Mouse (Mus musculus) brain, embryonic 14.5 days (tissue): ENCODE data around the gene Olfr685. TPM values are rescaled to one million over a fixed set of nuclear protein-coding genes. Genes with fewer than 3 reads are reported as not detected.

Experiments
- DNase-seq: peaks from one replicate; pipeline ENCODE4 v3.0.0-alpha.2; 2011; ENCODE audit warnings: low read depth
- CTCF ChIP-seq: fragments of 200-500 bp; IDR thresholded peaks from 2 replicates; pipeline ENCODE4 v1.5.1; 2012; ENCODE audit warnings: inconsistent platforms, mild to moderate bottlenecking, moderate library complexity, borderline replicate concordance; ENCODE audit not compliant: insufficient read depth, insufficient read length; ENCODE audit errors: extremely low read depth
- POLR2A ChIP-seq: fragments of 200-500 bp; IDR thresholded peaks from 2 replicates; pipeline ENCODE4 v1.6.1; 2012; ENCODE audit warnings: mild to moderate bottlenecking, inconsistent platforms, borderline replicate concordance; ENCODE audit not compliant: poor library complexity, insufficient read depth, insufficient read length, severe bottlenecking; ENCODE audit errors: extremely low read depth
- polyA plus RNA-seq: library from polyadenylated mRNA; depleted of rRNA; stranded (reverse); fragments of >200 nt; gene quantifications from 2 replicates; pipeline ENCODE4 v1.2.3, GENCODE M21; 2012; rRNA removed

Olfr685 gene
- polyA plus RNA-seq: not detected in 2 replicates

DNA sequence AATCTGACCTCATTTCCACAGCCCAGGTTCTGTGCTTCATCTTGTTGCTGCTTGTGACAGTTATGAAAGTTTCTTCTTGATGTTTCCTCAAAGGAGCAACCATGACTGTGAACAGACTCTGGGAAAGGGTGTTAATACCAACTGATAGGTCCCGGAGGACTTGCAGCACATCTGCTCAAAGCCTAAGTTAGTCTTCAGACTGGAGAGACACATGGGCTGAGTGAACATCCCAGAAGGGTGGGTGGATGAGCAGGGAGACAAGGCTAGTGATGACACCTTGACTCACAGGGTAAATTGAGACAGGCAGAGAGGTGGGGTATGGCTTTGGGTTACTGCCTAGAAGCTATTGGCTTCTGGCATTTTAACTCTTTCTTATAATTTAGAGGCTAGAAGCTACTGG lies at the start of gene Olfr685:
TSS of gene Olfr685 (minus strand) at position 101 of the 400 bp plus-strand sequence.
- no peak for DNase-seq

DNA sequence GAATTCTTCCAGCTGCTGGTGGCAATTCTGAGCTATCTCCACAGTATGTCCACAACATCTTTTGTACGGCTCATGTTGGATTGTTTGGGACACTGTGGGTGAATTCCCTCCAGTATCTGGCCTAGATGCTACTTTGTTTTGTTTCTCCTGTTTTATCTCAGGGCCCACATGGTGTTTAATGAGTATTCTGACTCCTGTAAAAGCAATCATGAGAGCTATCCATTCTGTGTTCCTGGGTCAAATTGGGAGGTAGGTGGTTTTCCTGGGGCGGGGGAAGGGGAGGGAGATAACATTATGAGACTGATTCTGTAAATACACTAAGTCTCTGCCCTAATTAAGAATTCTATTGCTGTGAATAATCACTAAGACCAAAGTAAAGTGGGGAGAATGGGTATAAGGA lies 43.6 kb upstream of the Olfr685 start:
- no peak for DNase-seq
- TF ChIP-seq CTCF: no peak
- TF ChIP-seq POLR2A: no peak

More for the DNA sequence above, at the start of gene Olfr685:
- TF ChIP-seq POLR2A: no peak
- no peak for TF ChIP-seq CTCF

DNA sequence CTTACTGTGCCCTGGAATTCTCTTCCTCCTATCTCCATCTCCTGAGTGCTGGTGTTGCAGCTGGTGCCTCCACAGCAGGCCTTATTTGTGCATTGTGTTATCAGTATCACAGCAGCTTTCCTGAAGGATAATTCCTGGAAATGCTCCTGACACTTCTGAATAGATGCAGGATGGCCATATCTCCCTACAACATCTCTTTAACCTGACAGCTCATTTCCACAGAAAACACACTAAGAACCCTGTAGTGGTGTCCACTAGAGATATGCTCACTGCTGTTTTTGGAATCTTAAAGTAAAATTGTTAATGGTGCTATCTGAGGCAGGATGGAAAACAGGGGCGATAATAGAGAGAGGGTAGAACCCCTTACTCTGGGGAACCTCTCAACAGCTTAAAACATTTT lies 42.3 kb upstream of the Olfr685 start:
- no peak for DNase-seq
- TF ChIP-seq POLR2A: no peak
- no peak for TF ChIP-seq CTCF

DNA sequence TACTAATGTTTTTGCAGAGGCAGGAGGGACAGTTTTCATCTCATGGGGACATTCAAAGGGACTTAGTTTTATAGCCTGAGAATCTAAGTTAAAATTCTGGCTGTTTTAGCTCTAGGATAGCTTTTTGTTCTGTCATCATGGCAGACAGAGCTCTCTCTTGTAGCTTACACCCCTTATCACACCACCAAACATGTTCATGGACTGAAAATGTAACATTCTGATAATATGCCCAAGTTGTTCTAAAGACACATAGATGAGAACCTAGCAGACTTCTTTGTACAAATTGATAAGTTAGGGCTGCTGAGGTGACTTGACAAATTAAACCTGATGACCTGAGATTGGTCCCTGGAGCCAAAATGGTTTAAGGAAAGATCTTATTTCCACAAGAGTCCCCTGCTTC lies 40.9 kb upstream of the Olfr685 start:
- TF ChIP-seq CTCF (no peak), POLR2A (no peak)
- no peak for DNase-seq

DNA sequence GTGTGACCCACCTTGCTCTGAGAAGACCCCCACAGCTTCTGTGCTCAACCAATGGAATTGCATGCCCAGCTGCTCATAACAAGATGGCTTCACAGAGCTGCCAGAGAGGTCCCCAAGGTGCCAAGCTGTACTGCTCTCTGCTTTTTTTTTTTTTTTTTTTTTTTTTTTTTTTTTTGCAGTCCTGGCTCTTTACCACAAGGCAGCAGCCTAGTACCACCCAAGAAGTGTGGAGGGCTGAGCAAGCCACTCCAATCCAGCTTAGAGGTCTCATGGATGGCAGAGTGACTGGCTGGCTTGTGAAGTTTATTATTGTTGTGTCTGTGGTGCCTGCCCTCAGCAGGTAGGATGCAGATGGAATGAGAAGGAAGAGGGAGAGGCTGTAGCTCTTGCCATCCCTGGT lies 40.3 kb upstream of the Olfr685 start:
- TF ChIP-seq POLR2A: no peak
- TF ChIP-seq CTCF: no peak
- DNase-seq: peak; percentile 2

DNA sequence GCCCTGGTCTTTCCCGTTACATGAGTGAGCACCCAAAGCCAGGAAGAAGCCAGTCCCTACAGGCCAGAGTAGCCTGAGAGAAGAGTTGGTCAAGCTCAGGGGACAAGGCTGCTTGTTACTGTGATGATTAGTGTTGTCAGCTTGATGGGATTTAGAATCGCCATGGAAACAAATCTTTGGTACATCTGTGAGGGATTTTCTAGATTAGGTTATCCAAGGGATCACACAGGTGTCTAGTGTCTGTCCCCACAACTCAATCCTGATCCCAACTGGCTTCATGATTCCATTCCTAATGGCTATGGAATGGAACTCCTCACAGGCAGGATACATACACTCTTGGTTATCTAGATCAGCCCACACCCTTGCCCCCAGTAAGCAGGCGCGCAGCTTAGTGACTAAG lies 32.5 kb upstream of the Olfr685 start:
- no peak for DNase-seq
- TF ChIP-seq POLR2A (no peak), CTCF (no peak)

DNA sequence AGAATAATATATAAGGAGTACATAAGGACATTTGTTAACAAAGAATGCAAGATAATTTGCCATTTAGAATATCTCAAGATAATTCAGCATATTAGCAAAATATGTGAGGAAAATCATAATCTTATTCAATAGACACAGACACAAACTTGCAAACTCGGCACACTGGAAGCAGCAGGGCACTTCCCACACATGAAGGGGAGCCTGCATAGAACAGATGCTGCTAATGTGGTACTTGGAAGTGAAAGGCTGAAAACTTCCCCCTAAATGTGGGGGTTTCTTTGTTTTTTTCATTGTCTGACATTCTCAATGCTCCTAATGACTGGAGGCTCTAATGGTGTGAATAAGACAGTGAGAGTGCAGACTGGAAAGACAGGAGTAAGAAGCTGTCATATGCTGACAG lies 28.9 kb upstream of the Olfr685 start:
- DNase-seq: peak; percentile 2

DNA sequence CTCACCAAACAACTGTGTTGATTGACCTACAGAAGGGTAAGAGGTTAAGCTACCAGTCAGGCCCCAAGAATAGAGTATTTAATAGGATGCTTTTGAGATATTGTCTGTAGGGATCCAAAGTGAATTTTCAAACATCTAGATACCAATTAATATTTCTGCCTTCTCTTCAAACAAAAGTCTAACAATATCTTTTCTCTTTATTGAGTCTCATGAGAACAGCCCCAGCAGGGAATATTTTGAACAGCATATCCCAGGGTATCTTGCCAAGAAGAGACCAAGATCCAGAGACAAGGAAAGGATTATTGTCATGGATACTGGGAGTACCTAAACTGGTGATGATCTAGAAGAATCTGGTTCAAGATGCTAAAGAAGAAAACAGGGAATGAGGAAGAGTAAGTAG lies 21.6 kb upstream of the Olfr685 start, which contains the start of gene Olfr686:
TSS of gene Olfr686 (minus strand) at position 101 of the 400 bp plus-strand sequence.
- no peak for TF ChIP-seq CTCF
- no peak for TF ChIP-seq POLR2A
- no peak for DNase-seq

More for the DNA sequence above, 28.9 kb upstream of the Olfr685 start:
- TF ChIP-seq POLR2A: no peak
- TF ChIP-seq CTCF: no peak

DNA sequence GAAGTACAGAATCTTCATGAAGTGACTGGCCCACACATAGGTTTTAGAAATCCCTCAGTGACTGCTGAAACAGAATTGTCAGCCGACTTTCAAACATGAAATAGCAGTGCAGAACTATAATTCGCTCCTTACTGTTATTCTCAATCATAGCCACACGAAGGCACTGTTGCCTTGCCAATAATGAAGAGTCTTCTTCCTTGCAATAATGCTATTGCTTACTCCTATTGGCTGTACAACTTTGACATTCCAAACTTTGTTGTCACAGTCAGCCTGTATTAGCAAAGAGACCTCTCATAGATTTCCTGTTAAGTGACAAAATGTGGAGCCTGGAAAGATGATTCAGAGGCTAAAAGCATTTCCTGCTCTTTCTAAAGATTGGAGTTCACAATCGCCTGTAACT lies 15.0 kb downstream of the Olfr685 start:
- peak; percentile 33 for DNase-seq
- TF ChIP-seq POLR2A (no peak), CTCF (peak; percentile 38; the same call in 1 of the 2 replicates)

DNA sequence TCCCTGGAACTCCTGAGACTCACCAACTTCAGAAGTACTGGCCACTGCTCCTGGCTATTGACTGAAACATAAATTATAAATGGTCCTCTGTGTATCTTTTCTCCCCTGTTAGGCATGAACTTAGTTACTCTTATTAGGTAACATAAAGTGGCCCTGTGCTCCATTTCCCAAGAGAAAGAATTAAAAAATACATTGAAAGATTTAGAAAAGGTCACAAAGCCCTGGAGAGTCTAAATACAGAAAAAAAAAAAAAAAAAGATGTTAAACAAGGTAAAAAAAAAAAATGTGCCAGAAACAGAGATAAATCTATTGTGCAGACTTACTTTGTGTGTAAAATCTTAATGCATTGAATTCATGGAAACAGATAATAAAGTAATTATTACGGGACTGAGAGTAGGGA lies 22.3 kb downstream of the Olfr685 start, which contains the start of gene Olfr684:
TSS of gene Olfr684 (minus strand) at position 101 of the 400 bp plus-strand sequence.
- TF ChIP-seq POLR2A (no peak), CTCF (no peak)
- DNase-seq: no peak

DNA sequence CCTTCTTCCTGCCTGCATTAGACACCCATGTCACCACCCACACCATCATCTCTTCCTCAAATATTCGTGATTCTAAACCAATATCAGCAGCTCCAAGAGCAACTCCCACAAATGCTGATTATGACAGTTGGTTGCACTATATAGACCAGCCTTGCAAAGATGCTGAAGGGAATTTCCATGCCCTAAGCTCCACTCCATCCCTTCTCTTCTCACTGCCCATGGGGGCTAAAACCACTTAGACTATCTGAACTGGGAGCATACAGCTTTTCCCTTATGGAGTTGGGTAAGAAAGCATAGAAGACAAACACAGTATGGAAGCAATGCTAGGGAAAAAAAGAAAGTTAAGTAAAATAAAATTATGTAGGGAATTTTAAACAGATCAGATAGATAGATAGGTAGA lies 38.9 kb downstream of the Olfr685 start, which contains the start of gene Olfr683:
TSS of gene Olfr683 (minus strand) at position 101 of the 400 bp plus-strand sequence.
- TF ChIP-seq POLR2A (no peak), CTCF (no peak)
- no peak for DNase-seq

DNA sequence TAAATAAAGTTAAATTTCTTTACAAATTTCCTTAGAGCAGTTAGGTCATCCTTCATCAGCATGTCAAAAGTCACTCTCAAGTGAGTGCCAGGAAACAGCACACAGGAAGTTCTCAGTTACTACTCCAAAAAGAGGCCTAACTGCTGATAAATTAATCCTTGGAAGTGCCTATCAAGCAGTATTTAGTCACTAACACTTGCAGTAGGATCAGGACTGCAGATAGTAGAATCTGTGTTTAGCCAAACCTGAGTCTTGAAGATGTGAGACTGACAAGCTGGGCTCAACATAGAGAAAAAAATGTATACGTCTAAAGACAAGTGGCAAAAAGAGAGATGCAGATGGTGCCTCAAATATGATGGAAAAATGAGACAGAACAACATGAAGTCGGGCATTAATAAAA lies 44.5 kb downstream of the Olfr685 start:
- no peak for TF ChIP-seq CTCF
- TF ChIP-seq POLR2A: no peak
- no peak for DNase-seq

Other genes starting within 250 kb of the Olfr685 start
- not detected in 2 replicates for gene Olfr670, start 223.4 kb downstream of the Olfr685 start, polyA plus RNA-seq
- gene Olfr671, start 206.9 kb downstream of the Olfr685 start, polyA plus RNA-seq: not detected in 2 replicates
- not detected in 2 replicates for gene Olfr672, start 184.0 kb downstream of the Olfr685 start, polyA plus RNA-seq
- not detected in 2 replicates for gene Olfr675, start 157.6 kb downstream of the Olfr685 start, polyA plus RNA-seq
- not detected in 2 replicates for gene Olfr676, start 153.3 kb downstream of the Olfr685 start, polyA plus RNA-seq
- not detected in 2 replicates for gene Olfr677, start 134.6 kb downstream of the Olfr685 start, polyA plus RNA-seq
- gene Olfr678, start 121.5 kb downstream of the Olfr685 start, polyA plus RNA-seq: not detected in 2 replicates
- not detected in 2 replicates for gene Olfr679, start 104.8 kb downstream of the Olfr685 start, polyA plus RNA-seq
- not detected in 2 replicates for gene Olfr680-ps1, start 93.2 kb downstream of the Olfr685 start, polyA plus RNA-seq
- gene Olfr681, start 69.2 kb downstream of the Olfr685 start, polyA plus RNA-seq: not detected in 2 replicates
- not detected in 2 replicates for gene Olfr683, start 39.0 kb downstream of the Olfr685 start, polyA plus RNA-seq
- gene Olfr684, start 22.4 kb downstream of the Olfr685 start, polyA plus RNA-seq: not detected in 2 replicates
- gene Olfr686, start 21.5 kb upstream of the Olfr685 start, polyA plus RNA-seq: not detected in 2 replicates
- not detected in 2 replicates for gene Olfr688, start 102.1 kb upstream of the Olfr685 start, polyA plus RNA-seq
- not detected in 2 replicates for gene Olfr689, start 125.2 kb upstream of the Olfr685 start, polyA plus RNA-seq
- 0.26 and 0.40 TPM in 2 replicates for gene Olfr690, start 148.1 kb upstream of the Olfr685 start, polyA plus RNA-seq
- gene Olfr691, start 156.3 kb upstream of the Olfr685 start, polyA plus RNA-seq: 0.31 and 0.40 TPM in 2 replicates
- gene Olfr692, start 182.2 kb upstream of the Olfr685 start, polyA plus RNA-seq: not detected in 2 replicates
- not detected in 2 replicates for gene Gm5901, start 189.0 kb upstream of the Olfr685 start, polyA plus RNA-seq
- 41.6 and 50.0 TPM in 2 replicates for gene Fam160a2, start 214.0 kb upstream of the Olfr685 start, polyA plus RNA-seq
- 0.37 TPM in 2 replicates for gene Cnga4, start 218.6 kb upstream of the Olfr685 start, polyA plus RNA-seq
- 2.1 and 3.0 TPM in 2 replicates for gene Cckbr, start 239.7 kb upstream of the Olfr685 start, polyA plus RNA-seq